Mouse (Mus musculus): ENCODE data around the gene Cfap97d1. TPM values are rescaled to one million over a fixed set of nuclear protein-coding genes. Genes with fewer than 3 reads are reported as not detected.

Gene Cfap97d1
- total RNA-seq, 2 experiments from 2014 or later = not detected

GRCm38 (mm10) chr11:102006271-102006670 is 22.2 kb downstream of the Cfap97d1 start:
- DNase-seq = no peak
- intact Hi-C loops (cut with DNase I) = no loop called here

- no peak for DNase-seq
- intact Hi-C loops (cut with DNase I) = no loop called here
These were observed 22.6 kb downstream of the Cfap97d1 start for GRCm38 (mm10) chr11:102006688-102007087.

GRCm38 (mm10) chr11:102008372-102008771 is 24.3 kb downstream of the Cfap97d1 start:
- intact Hi-C loops (cut with DNase I) = loop anchor here (2.0 kb wide), 1 partner anchor 22 kb away; the partner anchor contains the start of gene Dusp3
- DNase-seq = no peak

GRCm38 (mm10) chr11:102008954-102009637 is 25.0 kb downstream of the Cfap97d1 start:
- no peak for DNase-seq
- intact Hi-C loops (cut with DNase I) = loop anchor here (2.0 kb wide), 1 partner anchor 22 kb away; the partner anchor contains the start of gene Dusp3

- DNase-seq = no peak
- intact Hi-C loops (cut with DNase I) = loop anchor here (2.0 kb wide), 1 partner anchor 17 kb away; no protein-coding TSS in a partner anchor
These were observed 26.1 kb downstream of the Cfap97d1 start for GRCm38 (mm10) chr11:102010140-102010539.

GRCm38 (mm10) chr11:102011510-102011909 is 27.4 kb downstream of the Cfap97d1 start:
- intact Hi-C loops (cut with DNase I) = loop anchor here (2.0 kb wide), 1 partner anchor 15 kb away; no protein-coding TSS in a partner anchor

GRCm38 (mm10) chr11:102013201-102013600 is 29.1 kb downstream of the Cfap97d1 start:
- intact Hi-C loops (cut with DNase I) = no loop called here
- no peak for DNase-seq

More at GRCm38 (mm10) chr11:102011510-102011909, 27.4 kb downstream of the Cfap97d1 start:
- no peak for DNase-seq

- intact Hi-C loops (cut with DNase I) = no loop called here
- DNase-seq = no peak
These were observed 31.4 kb downstream of the Cfap97d1 start for GRCm38 (mm10) chr11:102015472-102015871.

GRCm38 (mm10) chr11:102016136-102016535 is 32.1 kb downstream of the Cfap97d1 start:
- peak; percentile 31 to 62 for DNase-seq
- intact Hi-C loops (cut with DNase I) = no loop called here

GRCm38 (mm10) chr11:102019736-102020135 is 35.7 kb downstream of the Cfap97d1 start:
- intact Hi-C loops (cut with DNase I) = no loop called here
- DNase-seq = no peak

- DNase-seq = no peak
- intact Hi-C loops (cut with DNase I) = no loop called here
These were observed 37.1 kb downstream of the Cfap97d1 start for GRCm38 (mm10) chr11:102021196-102021595.

GRCm38 (mm10) chr11:102023406-102023805 is 39.3 kb downstream of the Cfap97d1 start:
- no peak for DNase-seq
- intact Hi-C loops (cut with DNase I) = no loop called here

GRCm38 (mm10) chr11:102024084-102024758 is 40.1 kb downstream of the Cfap97d1 start:
- DNase-seq = no peak
- intact Hi-C loops (cut with DNase I) = no loop called here

- DNase-seq = no peak
- intact Hi-C loops (cut with DNase I) = no loop called here
These were observed 40.8 kb downstream of the Cfap97d1 start for GRCm38 (mm10) chr11:102024875-102025274.

GRCm38 (mm10) chr11:102025354-102025753 is 41.3 kb downstream of the Cfap97d1 start:
- intact Hi-C loops (cut with DNase I) = no loop called here
- DNase-seq = no peak

GRCm38 (mm10) chr11:102025991-102026660 is 42.0 kb downstream of the Cfap97d1 start:
- DNase-seq = no peak
- intact Hi-C loops (cut with DNase I) = loop anchor here (2.0 kb wide), 1 partner anchor 15 kb away; no protein-coding TSS in a partner anchor

GRCm38 (mm10) chr11:102026694-102027360 is 42.7 kb downstream of the Cfap97d1 start:
- intact Hi-C loops (cut with DNase I) = loop anchor here (2.0 kb wide), 1 partner anchor 16 kb away; no protein-coding TSS in a partner anchor

GRCm38 (mm10) chr11:102027361-102028017 is 43.4 kb downstream of the Cfap97d1 start:
- DNase-seq = no peak
- intact Hi-C loops (cut with DNase I) = loop anchor here (2.0 kb wide), 1 partner anchor 17 kb away; no protein-coding TSS in a partner anchor

More at GRCm38 (mm10) chr11:102026694-102027360, 42.7 kb downstream of the Cfap97d1 start:
- DNase-seq = peak; percentile 67 to 81

GRCm38 (mm10) chr11:102028087-102028816 is 44.2 kb downstream of the Cfap97d1 start, which contains the start of gene Mpp3:
Gene Mpp3, minus strand, starts transcription at chr11:102028461.
- intact Hi-C loops (cut with DNase I) = no loop called here

More at GRCm38 (mm10) chr11:102028087-102028816, 44.2 kb downstream of the Cfap97d1 start, which contains the start of gene Mpp3:
- DNase-seq = no peak

Data from heart, postnatal 14 days (tissue).